Mouse (Mus musculus) thymus, adult 18-20 months (tissue): ENCODE results near the gene Nicn1.
"Not testable (repeated sequence)": the region's sequence is repeated elsewhere in the genome, so short reads cannot be mapped to it uniquely, and the experiment has no call there.

Experiments used
- DNase-seq, 2 experiments: peaks; one replicate each; pipeline ENCODE4 v3.0.0; 2022; ENCODE audit warnings: mixed read lengths in 2 of 2

Nicn1 gene

GRCm38 (mm10) chr9:108280071-108280828 lies 10.0 kb upstream of the Nicn1 start:
- no peak for DNase-seq

- DNase-seq, result no peak
Measured at GRCm38 (mm10) chr9:108284410-108284809, 5.8 kb upstream of the Nicn1 start.

- DNase-seq, result not testable (repeated sequence)
Measured at GRCm38 (mm10) chr9:108287526-108288238, 2.5 kb upstream of the Nicn1 start.

GRCm38 (mm10) chr9:108289347-108289746 lies 882 bp upstream of the Nicn1 start:
- DNase-seq, result no peak

GRCm38 (mm10) chr9:108290773-108291172 lies 544 bp downstream of the Nicn1 start:
- DNase-seq, result no peak

- DNase-seq, result no peak
Measured at GRCm38 (mm10) chr9:108296453-108297355, 6.5 kb downstream of the Nicn1 start, which contains the start of gene Amt. Amt (plus strand) TSS chr9:108296853.

- no peak for DNase-seq
Measured at GRCm38 (mm10) chr9:108301853-108302252, 11.6 kb downstream of the Nicn1 start.

- no peak for DNase-seq
Measured at GRCm38 (mm10) chr9:108304716-108305115, 14.5 kb downstream of the Nicn1 start.

GRCm38 (mm10) chr9:108305170-108305569 lies 14.9 kb downstream of the Nicn1 start:
- peak in 1 of 2 experiments; percentile 25 for DNase-seq

GRCm38 (mm10) chr9:108305629-108306520 lies 15.6 kb downstream of the Nicn1 start, which contains the start of the genes Rhoa and Tcta:
Rhoa (plus strand) TSS chr9:108306129.
Tcta (minus strand) TSS chr9:108306160.
- DNase-seq, result peak; percentile 99 to 100

- peak; percentile 76 to 77 for DNase-seq
Measured at GRCm38 (mm10) chr9:108306571-108306980, 16.3 kb downstream of the Nicn1 start.

- DNase-seq, result no peak
Measured at GRCm38 (mm10) chr9:108307021-108307807, 17.0 kb downstream of the Nicn1 start.

- DNase-seq, result no peak
Measured at GRCm38 (mm10) chr9:108308141-108308540, 17.9 kb downstream of the Nicn1 start.

- no peak for DNase-seq
Measured at GRCm38 (mm10) chr9:108317572-108317971, 27.3 kb downstream of the Nicn1 start.

GRCm38 (mm10) chr9:108318462-108318861 lies 28.2 kb downstream of the Nicn1 start:
- DNase-seq, result no peak

- DNase-seq, result not testable (repeated sequence)
Measured at GRCm38 (mm10) chr9:108322054-108322453, 31.8 kb downstream of the Nicn1 start.

- DNase-seq, result no peak
Measured at GRCm38 (mm10) chr9:108324784-108325183, 34.6 kb downstream of the Nicn1 start.

- no peak for DNase-seq
Measured at GRCm38 (mm10) chr9:108325811-108326210, 35.6 kb downstream of the Nicn1 start.

GRCm38 (mm10) chr9:108337848-108338550 lies 47.8 kb downstream of the Nicn1 start:
- no peak for DNase-seq

- DNase-seq, result no peak
Measured at GRCm38 (mm10) chr9:108338551-108338885, 48.3 kb downstream of the Nicn1 start.
